Mouse (Mus musculus) left cerebral cortex, postnatal 36 days (tissue): ENCODE data around the gene Tjp3. TPM values are rescaled to one million over a fixed set of nuclear protein-coding genes. Genes with fewer than 3 reads are reported as not detected.
"Not testable (repeated sequence)": the region's sequence is repeated elsewhere in the genome, so short reads cannot be mapped to it uniquely, and the experiment has no call there.

Source experiments
- DNase-seq, 2 experiments: peaks; one replicate each; pipeline ENCODE4 v3.0.0; 2021 to 2022; ENCODE audit warnings: low spot score in 2 of 2, mixed read lengths in 1 of 2
- intact Hi-C: fragments of 180-260 bp; cut with DNase I; formaldehyde crosslinking; loops from one replicate; pipeline ENCODE4 v1.15.1; 2025
- microRNA-seq: library from miRNA; unstranded; fragments of <30 nt; microRNA quantifications from one replicate; pipeline ENCODE4 v1.2.0, GENCODE M21; 2022
- total RNA-seq, 2 experiments: library from RNA; stranded (reverse); gene quantifications; 2 replicates each; pipeline ENCODE4 v1.2.3; 2021

Tjp3 gene
- total RNA-seq, 2 experiments from 2014 or later = 0.50 TPM; not detected in 1

DNA sequence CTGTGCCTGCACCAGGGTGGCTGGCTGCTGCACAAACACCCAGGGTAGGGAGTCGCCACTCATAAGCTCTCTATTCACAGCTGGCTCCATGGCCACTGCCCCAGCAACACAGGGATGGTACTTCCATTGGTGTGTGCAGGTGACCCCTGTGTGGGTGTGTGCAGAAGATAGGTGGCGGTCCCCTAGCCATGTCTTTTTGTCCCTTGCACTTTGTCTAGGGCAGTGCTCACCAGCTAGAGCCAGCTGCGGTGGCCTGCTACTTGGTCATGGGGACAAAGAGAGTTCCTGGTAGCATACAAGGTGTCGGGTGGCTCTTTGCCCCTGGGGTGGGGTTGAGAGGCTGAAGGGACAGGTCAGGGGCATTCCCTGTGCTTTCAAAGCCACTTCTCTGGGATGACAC lies 47.2 kb downstream of the Tjp3 start:
- no peak for DNase-seq
- intact Hi-C loops = no loop called here

GRCm38 (mm10) chr10:81242021-81242420 lies 49.4 kb downstream of the Tjp3 start:
- no peak for DNase-seq
- intact Hi-C loops = no loop called here

DNA sequence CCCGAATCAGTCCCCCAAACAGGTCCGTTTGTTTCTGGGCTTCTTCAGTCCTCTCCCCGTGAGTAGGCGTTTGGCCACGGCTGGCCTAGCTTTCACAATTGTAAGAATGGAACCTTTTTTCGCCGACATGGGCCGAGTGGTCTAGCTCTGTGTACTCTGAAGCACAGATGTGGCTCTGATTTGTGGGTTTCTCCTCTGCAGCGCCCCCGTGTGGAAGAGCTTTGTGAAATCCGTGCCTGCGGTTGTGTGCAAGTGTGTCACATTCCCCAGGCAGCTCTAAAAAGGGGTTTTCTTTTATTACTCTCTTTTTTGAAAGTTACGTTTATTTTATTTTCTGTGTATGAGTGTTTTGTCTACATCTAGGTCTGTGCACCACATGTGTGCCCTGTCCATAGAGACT lies 50.5 kb downstream of the Tjp3 start:
- DNase-seq = peak in 1 of 2 experiments; percentile 76
- intact Hi-C loops = no loop called here

DNA sequence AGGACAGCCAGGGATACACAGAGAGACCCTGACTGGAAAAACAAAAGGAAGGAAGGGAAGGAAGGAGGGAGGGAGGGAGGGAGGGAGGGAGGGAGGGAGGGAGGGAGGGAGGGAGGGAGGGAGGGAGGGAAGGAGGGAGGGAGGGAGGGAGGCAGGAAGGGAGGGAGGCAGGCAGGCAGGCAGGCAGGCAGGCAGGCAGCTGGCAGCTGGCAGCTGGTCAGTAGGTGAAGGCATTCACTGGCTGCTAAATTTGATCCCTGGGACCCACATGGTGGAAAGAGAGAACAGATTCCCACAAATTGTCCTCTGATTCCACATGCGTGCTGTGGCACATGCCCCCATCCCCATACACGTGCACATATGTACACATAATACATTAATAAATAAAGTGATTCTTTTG lies 52.8 kb downstream of the Tjp3 start:
- DNase-seq = no peak
- intact Hi-C loops = no loop called here

- DNase-seq = no peak
- intact Hi-C loops = no loop called here
Observed at GRCm38 (mm10) chr10:81236471-81237268, 54.7 kb downstream of the Tjp3 start.

- intact Hi-C loops = no loop called here
- DNase-seq = no peak
Observed at GRCm38 (mm10) chr10:81234206-81234605, 57.2 kb downstream of the Tjp3 start.

DNA sequence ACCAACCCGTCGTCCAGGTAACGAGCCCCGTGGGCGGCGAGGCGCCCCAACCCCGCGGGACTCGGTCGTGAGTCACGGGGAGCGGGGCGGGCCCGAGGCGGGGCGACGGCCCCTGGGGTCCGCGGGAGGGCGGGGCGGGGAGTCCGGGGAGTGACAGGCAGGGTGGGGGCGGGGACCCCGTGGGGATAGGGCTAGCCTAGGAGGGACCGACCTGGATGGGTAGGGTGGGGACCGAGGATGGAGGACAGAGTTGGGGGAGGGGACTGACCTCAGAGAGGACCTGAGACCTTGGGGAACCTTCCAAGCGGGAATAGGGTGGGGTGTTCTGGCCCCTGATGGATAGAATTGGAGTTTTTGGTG lies 58.2 kb downstream of the Tjp3 start:
- DNase-seq = no peak
- intact Hi-C loops = no loop called here

DNA sequence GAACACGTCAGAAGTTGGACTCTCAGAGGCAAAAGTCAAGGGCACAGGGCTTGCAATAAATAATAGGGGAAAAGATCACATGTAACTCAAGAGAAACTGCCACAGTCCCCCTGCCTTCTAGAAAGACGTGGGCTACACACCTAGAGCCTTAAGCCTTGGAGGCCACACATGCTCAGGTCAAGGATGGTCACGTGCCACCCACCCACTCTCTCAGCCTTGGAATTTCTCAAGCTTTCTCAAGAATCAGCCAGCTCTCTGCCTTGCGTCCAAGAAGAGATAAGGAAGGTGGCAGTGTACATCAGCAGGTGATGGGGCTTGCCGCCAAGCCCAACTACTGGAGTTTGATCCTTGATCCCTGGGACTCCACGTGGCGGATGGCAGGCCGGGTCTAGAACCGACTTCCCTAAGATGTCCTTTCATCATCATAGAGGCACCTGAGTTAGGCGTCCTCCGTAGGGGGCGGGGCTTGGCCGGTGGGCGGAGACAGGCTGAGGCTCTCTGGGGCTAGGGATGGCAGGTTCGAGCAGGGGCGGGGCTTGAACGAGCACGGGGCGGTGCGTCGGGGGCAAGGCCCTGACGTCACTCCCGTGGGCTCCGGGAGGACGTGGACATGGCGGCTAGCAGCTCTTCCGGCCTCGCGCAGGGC lies 58.7 kb downstream of the Tjp3 start, which contains the start of gene Zfr2:
Gene Zfr2, plus strand, starts transcription at position 576 of the 646 bp plus-strand sequence.
- intact Hi-C loops = no loop called here
- DNase-seq = peak; percentile 91 to 93

- intact Hi-C loops = no loop called here
- no peak for DNase-seq
Observed at GRCm38 (mm10) chr10:81231436-81231835, 59.9 kb downstream of the Tjp3 start.

- DNase-seq = peak; percentile 85
- intact Hi-C loops = no loop called here
Observed at GRCm38 (mm10) chr10:81230438-81231332, 60.7 kb downstream of the Tjp3 start, which contains the start of gene Atcay. Gene Atcay, minus strand, starts transcription at chr10:81230833.

- intact Hi-C loops = no loop called here
- no peak for DNase-seq
Observed at GRCm38 (mm10) chr10:81229735-81230437, 61.5 kb downstream of the Tjp3 start.

DNA sequence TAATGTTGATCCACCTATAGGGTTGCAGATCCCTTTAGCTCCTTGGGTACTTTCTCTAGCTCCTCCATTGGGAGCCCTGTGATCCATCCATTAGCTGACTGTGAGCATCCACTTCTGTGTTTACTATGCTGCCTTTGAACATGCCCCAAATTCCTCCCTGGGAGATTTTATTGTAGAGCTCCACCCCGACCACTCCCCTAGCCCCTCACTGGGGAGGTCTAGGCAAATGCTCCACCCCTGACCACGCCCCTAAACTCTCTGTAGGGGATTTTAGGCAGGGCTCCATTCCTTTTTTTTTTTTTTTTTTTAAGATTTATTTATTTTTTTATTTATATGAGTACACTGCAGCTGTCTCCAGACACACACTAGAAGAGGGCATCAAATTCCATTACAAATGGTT lies 67.7 kb downstream of the Tjp3 start:
- DNase-seq, intact Hi-C loops: not testable (repeated sequence)

Small RNAs within 50 kb of the gene (microRNA-seq; reads per million reads assigned to microRNA genes)
- 29.2 reads per million, percentile 44 among the genes with 10 or more reads in this experiment for gene Mir3057

Other genes with a start within 250 kb of the Tjp3 start
- 100 to 1,000 TPM; 169 to 176 TPM for gene Sgta, start 231.4 kb downstream of the Tjp3 start, total RNA-seq
- 10 to 100 TPM; 47.0 to 49.8 TPM for gene Thop1, start 221.5 kb downstream of the Tjp3 start, total RNA-seq
- gene Creb3l3, start 192.7 kb downstream of the Tjp3 start, total RNA-seq = under 1 TPM; 0.23 to 0.72 TPM
- 100 to 1,000 TPM; 120 to 133 TPM for gene Map2k2, start 185.7 kb downstream of the Tjp3 start, total RNA-seq
- gene Zbtb7a, start 156.4 kb downstream of the Tjp3 start, total RNA-seq = 100 to 1,000 TPM; 120 to 133 TPM
- 10 to 100 TPM; 26.7 to 31.8 TPM for gene Pias4, start 123.7 kb downstream of the Tjp3 start, total RNA-seq
- 100 to 1,000 TPM; 857 to 954 TPM for gene Eef2, start 115.0 kb downstream of the Tjp3 start, total RNA-seq
- 10 to 100 TPM; 75.0 to 76.4 TPM for gene Dapk3, start 108.6 kb downstream of the Tjp3 start, total RNA-seq
- gene 4930442H23Rik, start 107.7 kb downstream of the Tjp3 start, total RNA-seq = not detected
- gene Nmrk2, start 89.5 kb downstream of the Tjp3 start, total RNA-seq = under 1 TPM in 1 of 2 experiments, not detected in 1; 0.34 TPM
- gene Atcay, start 60.7 kb downstream of the Tjp3 start, total RNA-seq = 100 to 1,000 TPM; 202 to 212 TPM
- gene Zfr2, start 58.4 kb downstream of the Tjp3 start, total RNA-seq = 10 to 100 TPM; 54.9 to 72.9 TPM
- gene Matk, start 38.6 kb downstream of the Tjp3 start, total RNA-seq = 100 to 1,000 TPM; 191 to 213 TPM
- 10 to 100 TPM; 43.0 to 48.2 TPM for gene Mrpl54, start 24.6 kb downstream of the Tjp3 start, total RNA-seq
- gene Apba3, start 24.6 kb downstream of the Tjp3 start, total RNA-seq = 10 to 100 TPM; 30.1 to 39.3 TPM
- gene Pip5k1c, start 1.4 kb upstream of the Tjp3 start, total RNA-seq = 100 to 1,000 TPM; 419 to 450 TPM
- gene Cactin, start 29.5 kb upstream of the Tjp3 start, total RNA-seq = 10 to 100 TPM; 29.7 to 31.7 TPM
- gene Tbxa2r, start 37.1 kb upstream of the Tjp3 start, total RNA-seq = under 1 TPM; 0.45 to 0.99 TPM
- gene Gipc3, start 51.7 kb upstream of the Tjp3 start, total RNA-seq = 1 to 10 TPM; 1.4 to 1.8 TPM
- 10 to 100 TPM; 27.0 to 35.5 TPM for gene Hmg20b, start 58.9 kb upstream of the Tjp3 start, total RNA-seq
- gene Mfsd12, start 65.9 kb upstream of the Tjp3 start, total RNA-seq = 10 to 100 TPM; 39.6 to 40.9 TPM
- gene 4930404N11Rik, start 74.2 kb upstream of the Tjp3 start, total RNA-seq = 1 to 10 TPM in 1 of 2 experiments, under 1 TPM in 1; 0.49 to 2.2 TPM
- gene Fzr1, start 86.9 kb upstream of the Tjp3 start, total RNA-seq = 10 to 100 TPM; 67.8 to 72.2 TPM
- gene Dohh, start 92.8 kb upstream of the Tjp3 start, total RNA-seq = 100 to 1,000 TPM in 1 of 2 experiments, 10 to 100 TPM in 1; 80.0 to 103 TPM
- 1 to 10 TPM; 2.5 to 4.3 TPM for gene Gm48551, start 92.9 kb upstream of the Tjp3 start, total RNA-seq
- 1 to 10 TPM; 1.9 to 4.9 TPM for gene Gm48552, start 97.4 kb upstream of the Tjp3 start, total RNA-seq
- gene Smim24, start 101.5 kb upstream of the Tjp3 start, total RNA-seq = under 1 TPM; 0.77 to 0.94 TPM
- 10 to 100 TPM; 87.9 to 96.9 TPM for gene Nfic, start 164.1 kb upstream of the Tjp3 start, total RNA-seq
- gene Celf5, start 191.1 kb upstream of the Tjp3 start, total RNA-seq = 100 to 1,000 TPM; 256 to 303 TPM
- gene Ncln, start 204.8 kb upstream of the Tjp3 start, total RNA-seq = 10 to 100 TPM; 74.9 to 88.8 TPM
- gene S1pr4, start 208.6 kb upstream of the Tjp3 start, total RNA-seq = under 1 TPM; 0.43 to 0.52 TPM
- 1 to 10 TPM; 2.3 to 3.1 TPM for gene Gna15, start 232.6 kb upstream of the Tjp3 start, total RNA-seq